Mouse (Mus musculus): ENCODE data around the gene Rpl22l1. TPM values are rescaled to one million over a fixed set of nuclear protein-coding genes. Genes with fewer than 3 reads are reported as not detected.

The Rpl22l1 gene
- polyA plus RNA-seq, 1 experiment from 2014 or later = 307 TPM

DNA sequence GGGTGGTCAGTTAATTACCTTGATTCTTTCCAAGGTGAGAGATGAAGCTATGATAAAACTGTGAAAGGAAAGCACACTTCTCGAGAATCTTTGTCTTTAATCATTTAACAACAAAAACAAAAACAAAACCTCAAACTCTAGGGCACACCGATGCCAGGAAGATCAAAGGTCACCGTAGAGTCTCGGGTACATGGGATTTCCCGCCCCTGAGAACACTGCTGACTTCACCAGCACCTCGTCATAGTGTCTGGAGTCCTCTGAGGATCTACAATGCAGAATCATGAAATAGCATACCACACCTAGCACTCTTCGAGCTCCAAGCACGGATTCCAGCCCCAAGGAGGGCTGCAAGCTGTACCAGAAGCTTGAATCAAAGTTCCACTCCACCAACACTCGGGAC lies 24.7 kb upstream of the Rpl22l1 start:
- ATAC-seq (ENCODE audit: insufficient read depth, low FRiP score, low TSS enrichment) = peak; percentile 13; the same call in 1 of the 2 replicates
- H3K4me1 ChIP-seq (ENCODE audit: control insufficient read depth, insufficient read depth, low read length) = no peaks in the 10 kb centered on the region
- H3K9me3 ChIP-seq (ENCODE audit: control insufficient read depth, low read length) = no peaks in the 10 kb centered on the region
- DNase-seq (ENCODE audit: low spot score) = no peak
- no peaks in the 10 kb centered on the region for H3K36me3 ChIP-seq (ENCODE audit: control insufficient read depth, insufficient read depth, low read length)
- H3K4me2 ChIP-seq (ENCODE audit: low read depth) = peak overlapping the region; percentile 98
- 81% methylated on average over 9 of the region's 9 CpGs for WGBS
- no peak overlapping the region for H3K27ac ChIP-seq (ENCODE audit: low read depth, low read length)
- no peak overlapping the region for H3K9ac ChIP-seq (ENCODE audit: low read length)
- no peaks in the 10 kb centered on the region for H3K27me3 ChIP-seq (ENCODE audit: control insufficient read depth, insufficient read depth, low read length)
- peak overlapping the region; percentile 76; the same call in 1 of the 2 replicates for H3K4me3 ChIP-seq (ENCODE audit: low read depth, low read length)

DNA sequence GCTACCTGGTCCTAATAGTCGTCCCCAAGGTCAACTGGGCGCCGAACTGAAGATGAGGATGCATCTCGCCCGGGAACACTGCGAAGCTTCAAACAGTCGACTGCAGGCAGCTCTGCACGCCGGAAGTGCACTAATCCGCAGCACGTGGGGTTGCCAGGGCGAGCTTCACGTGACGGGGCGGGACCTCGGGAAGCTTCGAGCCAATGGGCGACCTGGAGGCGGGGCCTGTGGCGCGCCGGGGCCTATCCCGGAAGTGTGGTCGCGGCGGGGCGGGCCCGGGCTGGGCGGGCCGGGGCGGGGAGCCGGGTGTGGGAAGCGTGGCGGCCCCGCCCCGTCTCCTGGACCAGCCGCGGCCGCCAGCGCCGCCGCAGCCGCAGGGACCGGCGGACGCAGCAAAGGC lies 24.2 kb upstream of the Rpl22l1 start, which contains the start of gene Eif5a2:
Gene Eif5a2, plus strand, starts transcription at position 283 of the 400 bp plus-strand sequence.
- Histone ChIP-seq H3K27ac (ENCODE audit: low read depth, low read length) (no peak within 1 kb of the TSS), H3K27me3 (ENCODE audit: control insufficient read depth, insufficient read depth, low read length) (no peaks in the 10 kb centered on the region), H3K9me3 (ENCODE audit: control insufficient read depth, low read length) (no peaks in the 10 kb centered on the region), H3K4me3 (ENCODE audit: low read depth, low read length) (peak within 1 kb of the TSS; percentile 76), H3K4me1 (ENCODE audit: control insufficient read depth, insufficient read depth, low read length) (no peaks in the 10 kb centered on the region), H3K36me3 (ENCODE audit: control insufficient read depth, insufficient read depth, low read length) (no peaks in the 10 kb centered on the region), H3K4me2 (ENCODE audit: low read depth) (peak within 1 kb of the TSS; percentile 98), H3K9ac (ENCODE audit: low read length) (peak within 1 kb of the TSS; percentile 80)
- peak; percentile 99 for ATAC-seq (ENCODE audit: insufficient read depth, low FRiP score, low TSS enrichment)
- peak; percentile 96 for DNase-seq (ENCODE audit: low spot score)
- WGBS = 3% methylated on average over 28 of the region's 46 CpGs

DNA sequence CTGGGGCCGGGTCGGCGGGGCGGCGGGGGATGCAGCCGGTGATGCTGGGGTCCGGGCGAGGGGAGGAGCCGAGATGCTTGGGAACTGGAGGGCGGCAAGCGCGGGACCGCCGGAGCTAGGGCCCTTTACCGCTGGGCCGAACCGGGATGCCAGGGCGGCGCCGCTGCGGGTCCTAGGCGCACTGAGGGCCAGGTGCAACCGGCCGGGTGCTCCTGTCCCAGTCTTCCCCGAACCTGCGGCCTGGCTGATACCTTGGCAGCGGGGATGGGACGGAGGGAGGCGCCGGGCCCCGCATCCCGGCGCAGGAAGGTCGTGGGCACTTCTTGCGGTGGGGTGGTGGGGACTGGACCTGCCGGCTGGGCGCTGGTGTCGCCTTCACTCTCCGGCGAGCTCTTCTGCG lies 23.8 kb upstream of the Rpl22l1 start:
- WGBS = under 1% methylated on average over 30 of the region's 41 CpGs
- peak; percentile 38 for DNase-seq (ENCODE audit: low spot score)
- no peak for ATAC-seq (ENCODE audit: insufficient read depth, low FRiP score, low TSS enrichment)
- H3K27me3 ChIP-seq (ENCODE audit: control insufficient read depth, insufficient read depth, low read length) = no peaks in the 10 kb centered on the region
- peak overlapping the region; percentile 80 for H3K9ac ChIP-seq (ENCODE audit: low read length)
- H3K4me3 ChIP-seq (ENCODE audit: low read depth, low read length) = peak overlapping the region; percentile 76
- no peaks in the 10 kb centered on the region for H3K36me3 ChIP-seq (ENCODE audit: control insufficient read depth, insufficient read depth, low read length)
- no peak overlapping the region for H3K27ac ChIP-seq (ENCODE audit: low read depth, low read length)
- peak overlapping the region; percentile 98 for H3K4me2 ChIP-seq (ENCODE audit: low read depth)
- no peaks in the 10 kb centered on the region for H3K4me1 ChIP-seq (ENCODE audit: control insufficient read depth, insufficient read depth, low read length)
- H3K9me3 ChIP-seq (ENCODE audit: control insufficient read depth, low read length) = no peaks in the 10 kb centered on the region

DNA sequence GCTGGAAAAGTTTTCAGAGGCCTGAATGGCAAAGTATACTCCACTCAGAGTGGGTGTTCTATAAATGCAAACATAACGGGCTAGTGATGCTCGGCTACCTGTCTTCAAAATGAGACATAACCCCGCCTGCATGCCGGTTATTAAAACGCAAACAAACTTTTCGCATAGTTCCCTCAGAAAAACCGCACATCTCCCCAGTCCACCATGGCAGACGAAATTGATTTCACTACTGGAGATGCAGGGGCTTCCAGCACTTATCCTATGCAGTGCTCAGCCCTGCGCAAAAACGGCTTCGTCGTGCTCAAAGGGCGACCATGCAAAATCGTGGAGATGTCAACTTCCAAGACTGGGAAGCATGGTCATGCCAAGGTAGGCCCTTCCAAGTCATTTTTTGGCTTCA lies 23.4 kb upstream of the Rpl22l1 start:
- Histone ChIP-seq H3K9me3 (ENCODE audit: control insufficient read depth, low read length) (no peaks in the 10 kb centered on the region), H3K36me3 (ENCODE audit: control insufficient read depth, insufficient read depth, low read length) (no peaks in the 10 kb centered on the region), H3K27ac (ENCODE audit: low read depth, low read length) (no peak overlapping the region), H3K9ac (ENCODE audit: low read length) (peak overlapping the region; percentile 80), H3K4me1 (ENCODE audit: control insufficient read depth, insufficient read depth, low read length) (no peaks in the 10 kb centered on the region), H3K4me2 (ENCODE audit: low read depth) (peak overlapping the region; percentile 98), H3K27me3 (ENCODE audit: control insufficient read depth, insufficient read depth, low read length) (no peaks in the 10 kb centered on the region), H3K4me3 (ENCODE audit: low read depth, low read length) (peak overlapping the region; percentile 76)
- WGBS = 24% methylated on average over 14 of the region's 14 CpGs
- DNase-seq (ENCODE audit: low spot score) = peak; percentile 16
- ATAC-seq (ENCODE audit: insufficient read depth, low FRiP score, low TSS enrichment) = no peak

DNA sequence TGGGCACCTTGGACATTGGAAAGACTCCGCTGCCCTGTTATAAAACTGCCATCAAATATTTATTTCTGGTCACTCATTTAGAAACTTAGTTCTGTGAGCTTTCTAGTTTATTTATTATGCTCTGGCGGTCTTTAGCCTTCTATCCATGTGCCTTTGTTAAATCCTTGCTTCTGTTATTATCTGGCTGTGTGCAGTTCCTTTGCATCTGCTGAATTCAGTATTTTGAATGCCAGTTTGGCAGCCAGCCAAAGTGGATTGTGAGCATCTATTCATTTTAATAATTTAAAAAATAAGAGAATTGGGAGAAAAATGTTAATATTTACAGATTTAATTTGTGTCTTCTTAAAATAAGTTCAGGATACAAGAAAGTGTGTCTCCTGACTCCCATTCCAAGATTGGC lies 21.1 kb upstream of the Rpl22l1 start:
- 90% methylated on average over 2 of the region's 2 CpGs for WGBS
- DNase-seq (ENCODE audit: low spot score) (no peak), ATAC-seq (ENCODE audit: insufficient read depth, low FRiP score, low TSS enrichment) (no peak)
- H3K36me3 ChIP-seq (ENCODE audit: control insufficient read depth, insufficient read depth, low read length) = no peaks in the 10 kb centered on the region
- H3K27ac ChIP-seq (ENCODE audit: low read depth, low read length) = no peak overlapping the region
- no peaks in the 10 kb centered on the region for H3K4me1 ChIP-seq (ENCODE audit: control insufficient read depth, insufficient read depth, low read length)
- no peak overlapping the region for H3K4me2 ChIP-seq (ENCODE audit: low read depth)
- no peaks in the 10 kb centered on the region for H3K9me3 ChIP-seq (ENCODE audit: control insufficient read depth, low read length)
- no peak overlapping the region for H3K9ac ChIP-seq (ENCODE audit: low read length)
- H3K27me3 ChIP-seq (ENCODE audit: control insufficient read depth, insufficient read depth, low read length) = no peaks in the 10 kb centered on the region
- H3K4me3 ChIP-seq (ENCODE audit: low read depth, low read length) = no peak overlapping the region

DNA sequence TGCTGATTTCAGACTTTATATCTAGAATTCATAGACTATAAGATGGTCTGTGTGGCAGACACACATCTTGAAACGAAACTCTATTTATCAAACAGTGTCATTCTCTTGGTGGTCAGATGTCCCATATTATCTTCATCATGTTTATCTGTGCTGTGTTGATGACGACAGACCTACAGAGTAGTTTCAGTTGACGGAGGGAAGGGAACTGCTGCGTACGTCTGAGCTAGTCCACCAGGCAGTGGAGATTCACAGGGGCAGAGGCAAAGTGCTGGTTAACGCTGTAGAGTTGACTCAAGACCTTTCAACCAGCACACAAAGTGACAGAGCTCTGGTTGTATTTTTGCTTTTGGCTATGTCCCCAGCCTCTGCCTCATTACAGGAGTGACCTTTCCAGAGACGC lies 10.4 kb upstream of the Rpl22l1 start:
- 92% methylated on average over 7 of the region's 7 CpGs for WGBS

DNA sequence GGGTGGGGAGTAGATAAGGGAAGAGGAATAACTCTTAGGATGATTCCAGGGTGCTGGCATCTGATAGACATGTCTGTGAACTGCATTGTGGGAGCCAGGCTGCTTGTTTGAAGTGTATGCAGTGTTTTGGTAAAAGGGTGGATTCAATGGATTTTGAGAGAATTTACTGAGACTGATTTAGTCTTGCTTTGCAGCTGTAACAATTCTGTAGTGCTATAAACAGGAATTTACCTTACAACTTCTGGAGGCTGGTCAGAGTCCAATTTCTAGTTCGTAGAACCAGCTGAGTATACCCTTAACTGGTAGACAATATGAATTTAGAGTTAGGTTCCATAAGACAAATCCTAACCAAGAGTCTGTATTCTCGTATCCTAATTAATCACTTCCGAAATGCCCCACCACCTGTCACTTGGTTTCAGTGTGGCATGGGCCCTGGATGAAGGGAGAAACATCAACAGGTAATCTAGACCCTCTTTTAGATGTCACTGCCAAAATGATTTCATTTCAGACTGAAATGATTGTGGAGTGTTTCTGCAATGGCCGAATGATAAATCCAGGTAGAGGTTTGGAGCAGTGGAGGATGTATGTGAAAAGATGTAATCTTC lies 2.9 kb downstream of the Rpl22l1 start:
- Histone ChIP-seq H3K4me1 (ENCODE audit: control insufficient read depth, insufficient read depth, low read length) (no peaks in the 10 kb centered on the region), H3K36me3 (ENCODE audit: control insufficient read depth, insufficient read depth, low read length) (no peaks in the 10 kb centered on the region), H3K9me3 (ENCODE audit: control insufficient read depth, low read length) (no peaks in the 10 kb centered on the region), H3K9ac (ENCODE audit: low read length) (no peak overlapping the region), H3K4me3 (ENCODE audit: low read depth, low read length) (no peak overlapping the region), H3K4me2 (ENCODE audit: low read depth) (no peak overlapping the region), H3K27ac (ENCODE audit: low read depth, low read length) (no peak overlapping the region), H3K27me3 (ENCODE audit: control insufficient read depth, insufficient read depth, low read length) (no peaks in the 10 kb centered on the region)
- 91% methylated on average over 4 of the region's 4 CpGs for WGBS
- no peak for DNase-seq (ENCODE audit: low spot score)
- ATAC-seq (ENCODE audit: insufficient read depth, low FRiP score, low TSS enrichment) = no peak

More for the DNA sequence above, 10.4 kb upstream of the Rpl22l1 start:
- Histone ChIP-seq H3K9ac (ENCODE audit: low read length) (no peak overlapping the region), H3K27me3 (ENCODE audit: control insufficient read depth, insufficient read depth, low read length) (no peaks in the 10 kb centered on the region), H3K4me1 (ENCODE audit: control insufficient read depth, insufficient read depth, low read length) (no peaks in the 10 kb centered on the region), H3K4me3 (ENCODE audit: low read depth, low read length) (no peak overlapping the region), H3K27ac (ENCODE audit: low read depth, low read length) (no peak overlapping the region), H3K4me2 (ENCODE audit: low read depth) (no peak overlapping the region), H3K36me3 (ENCODE audit: control insufficient read depth, insufficient read depth, low read length) (no peaks in the 10 kb centered on the region), H3K9me3 (ENCODE audit: control insufficient read depth, low read length) (no peaks in the 10 kb centered on the region)
- ATAC-seq (ENCODE audit: insufficient read depth, low FRiP score, low TSS enrichment) = no peak
- DNase-seq (ENCODE audit: low spot score) = no peak

DNA sequence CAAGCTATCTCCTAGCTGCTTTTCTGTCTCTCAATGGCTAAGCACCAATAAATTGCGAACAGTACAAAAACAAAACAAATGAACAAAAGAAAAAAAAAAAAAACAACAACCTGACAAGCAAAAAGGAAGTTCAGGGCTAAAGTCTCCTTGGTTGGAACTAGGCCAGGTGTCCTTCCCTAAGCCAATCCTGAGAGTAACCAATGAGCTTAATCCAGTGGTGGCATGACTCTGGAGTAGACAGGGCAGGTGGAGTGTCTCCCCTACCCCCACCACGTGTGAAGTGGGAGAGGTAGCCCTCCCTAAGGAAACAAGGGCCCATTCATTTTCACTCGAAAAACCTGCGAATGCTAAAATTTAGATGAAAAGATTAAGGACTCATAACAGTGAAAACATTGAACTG lies 6.2 kb downstream of the Rpl22l1 start:
- ATAC-seq (ENCODE audit: insufficient read depth, low FRiP score, low TSS enrichment) = no peak
- Histone ChIP-seq H3K4me1 (ENCODE audit: control insufficient read depth, insufficient read depth, low read length) (no peaks in the 10 kb centered on the region), H3K9me3 (ENCODE audit: control insufficient read depth, low read length) (no peaks in the 10 kb centered on the region), H3K9ac (ENCODE audit: low read length) (no peak overlapping the region), H3K36me3 (ENCODE audit: control insufficient read depth, insufficient read depth, low read length) (no peaks in the 10 kb centered on the region), H3K4me3 (ENCODE audit: low read depth, low read length) (no peak overlapping the region), H3K27me3 (ENCODE audit: control insufficient read depth, insufficient read depth, low read length) (no peaks in the 10 kb centered on the region), H3K27ac (ENCODE audit: low read depth, low read length) (no peak overlapping the region), H3K4me2 (ENCODE audit: low read depth) (no peak overlapping the region)
- no peak for DNase-seq (ENCODE audit: low spot score)
- 79% methylated on average over 4 of the region's 4 CpGs for WGBS

DNA sequence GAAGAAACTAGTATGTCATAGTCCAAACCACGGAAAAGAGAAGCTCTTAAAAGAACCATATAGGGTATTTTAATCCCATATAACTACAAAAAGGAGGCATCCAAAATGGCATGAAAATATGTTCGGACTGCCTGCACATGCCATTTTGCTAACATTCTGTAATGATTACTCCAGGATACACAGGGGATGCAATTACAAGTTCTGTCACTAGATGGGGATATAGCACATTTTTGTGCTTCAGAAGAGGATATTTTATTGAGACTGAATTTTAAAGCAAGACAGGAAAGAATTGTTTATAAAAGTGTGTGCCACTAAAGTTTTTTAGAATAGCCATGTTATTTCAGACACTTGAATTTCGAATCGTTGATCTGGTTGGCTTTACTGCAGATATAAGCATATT lies 9.1 kb downstream of the Rpl22l1 start:
- DNase-seq (ENCODE audit: low spot score) = peak; percentile 23
- Histone ChIP-seq H3K4me2 (ENCODE audit: low read depth) (no peak overlapping the region), H3K9ac (ENCODE audit: low read length) (no peak overlapping the region), H3K4me1 (ENCODE audit: control insufficient read depth, insufficient read depth, low read length) (no peaks in the 10 kb centered on the region), H3K27me3 (ENCODE audit: control insufficient read depth, insufficient read depth, low read length) (no peaks in the 10 kb centered on the region), H3K36me3 (ENCODE audit: control insufficient read depth, insufficient read depth, low read length) (no peaks in the 10 kb centered on the region), H3K9me3 (ENCODE audit: control insufficient read depth, low read length) (no peaks in the 10 kb centered on the region), H3K27ac (ENCODE audit: low read depth, low read length) (no peak overlapping the region), H3K4me3 (ENCODE audit: low read depth, low read length) (no peak overlapping the region)
- 17% methylated on average over 4 of the region's 4 CpGs for WGBS
- no peak for ATAC-seq (ENCODE audit: insufficient read depth, low FRiP score, low TSS enrichment)
